Mouse (Mus musculus) right cerebral cortex, postnatal 4 days (tissue): ENCODE results near the gene Col27a1.

Experiments used
- DNase-seq: peaks from one replicate; pipeline ENCODE4 v3.0.0-alpha.2; 2022

Col27a1 gene

GRCm38 (mm10) chr4:63213907-63214621, at the start of gene Col27a1:
Gene Col27a1 (plus strand): TSS chr4:63214004.
- no peak for DNase-seq

- no peak for DNase-seq
Observed at GRCm38 (mm10) chr4:63165636-63166035, 48.2 kb upstream of the Col27a1 start.

GRCm38 (mm10) chr4:63166323-63166722, 47.5 kb upstream of the Col27a1 start:
- DNase-seq: no peak

- no peak for DNase-seq
Observed at GRCm38 (mm10) chr4:63170061-63170460, 43.7 kb upstream of the Col27a1 start.

GRCm38 (mm10) chr4:63171122-63171521, 42.7 kb upstream of the Col27a1 start:
- DNase-seq: no peak

- DNase-seq: no peak
Observed at GRCm38 (mm10) chr4:63171969-63172685, 41.7 kb upstream of the Col27a1 start, which contains the start of gene Kif12. Gene Kif12 (minus strand): TSS chr4:63172131.

GRCm38 (mm10) chr4:63181556-63181955, 32.2 kb upstream of the Col27a1 start:
- DNase-seq: peak; percentile 68

GRCm38 (mm10) chr4:63186281-63186870, 27.4 kb upstream of the Col27a1 start:
- DNase-seq: no peak

- no peak for DNase-seq
Observed at GRCm38 (mm10) chr4:63191641-63192040, 22.2 kb upstream of the Col27a1 start.

GRCm38 (mm10) chr4:63194366-63194765, 19.4 kb upstream of the Col27a1 start:
- no peak for DNase-seq

GRCm38 (mm10) chr4:63199366-63199765, 14.4 kb upstream of the Col27a1 start:
- DNase-seq: no peak

- DNase-seq: no peak
Observed at GRCm38 (mm10) chr4:63203874-63204273, 9.9 kb upstream of the Col27a1 start.

- DNase-seq: no peak
Observed at GRCm38 (mm10) chr4:63205583-63205982, 8.2 kb upstream of the Col27a1 start.

GRCm38 (mm10) chr4:63215185-63215992, 1.6 kb downstream of the Col27a1 start:
- DNase-seq: peak; percentile 84

- DNase-seq: peak; percentile 48
Observed at GRCm38 (mm10) chr4:63215993-63216531, 2.3 kb downstream of the Col27a1 start.

- no peak for DNase-seq
Observed at GRCm38 (mm10) chr4:63216566-63216965, 2.8 kb downstream of the Col27a1 start.

GRCm38 (mm10) chr4:63217513-63217912, 3.7 kb downstream of the Col27a1 start:
- DNase-seq: no peak

- no peak for DNase-seq
Observed at GRCm38 (mm10) chr4:63219059-63219458, 5.3 kb downstream of the Col27a1 start.

GRCm38 (mm10) chr4:63219635-63220034, 5.8 kb downstream of the Col27a1 start:
- no peak for DNase-seq

GRCm38 (mm10) chr4:63221096-63221958, 7.5 kb downstream of the Col27a1 start:
- no peak for DNase-seq

- DNase-seq: no peak
Observed at GRCm38 (mm10) chr4:63222246-63222645, 8.4 kb downstream of the Col27a1 start.

GRCm38 (mm10) chr4:63225373-63225772, 11.6 kb downstream of the Col27a1 start:
- DNase-seq: no peak
